Mouse (Mus musculus) layer of hippocampus, adult 9-10 months (tissue): ENCODE data around the gene Tex36.

Source experiments
- DNase-seq: peaks from one replicate; pipeline ENCODE4 v3.0.0; 2022; ENCODE audit warnings: low spot score

The Tex36 gene

DNA sequence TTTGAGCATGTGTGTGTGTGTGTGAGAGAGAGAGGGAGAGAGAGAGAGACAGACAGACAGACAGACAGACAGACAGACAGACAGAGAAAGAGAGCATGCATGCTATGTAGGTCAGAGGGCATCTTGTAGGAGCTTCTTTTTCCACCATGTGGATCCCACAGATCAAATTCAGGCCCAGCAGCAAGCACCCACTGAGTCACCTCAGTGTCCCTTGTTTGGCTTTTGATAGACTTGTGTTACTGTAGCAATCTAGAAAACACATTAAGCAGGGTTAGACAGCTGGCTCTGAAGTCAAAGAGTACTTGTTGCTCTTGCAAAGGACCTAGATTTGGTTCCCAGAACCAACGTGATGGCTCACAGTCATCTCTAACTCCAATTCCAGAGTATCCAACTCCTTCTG, 10.2 kb downstream of the Tex36 start:
- DNase-seq, result no peak

DNA sequence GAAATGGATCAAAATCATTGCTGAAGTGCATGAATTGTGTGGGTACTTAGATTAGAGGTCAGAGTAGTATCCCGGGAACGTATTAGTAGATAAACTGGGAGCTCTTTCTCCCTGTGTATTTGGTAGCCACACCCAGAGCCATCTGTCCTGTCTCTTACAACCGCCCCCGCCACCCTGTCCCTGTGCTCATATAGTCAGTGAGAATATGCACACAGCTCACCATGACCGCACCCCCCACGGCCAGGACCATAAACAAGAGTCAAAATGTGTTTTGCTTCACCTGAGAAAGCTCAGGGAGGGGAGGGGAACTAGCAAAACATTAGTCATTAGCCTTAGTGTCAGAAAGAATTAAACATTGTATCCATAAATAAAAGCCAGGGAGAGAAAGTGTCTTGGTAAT, 18.7 kb downstream of the Tex36 start:
- no peak for DNase-seq

DNA sequence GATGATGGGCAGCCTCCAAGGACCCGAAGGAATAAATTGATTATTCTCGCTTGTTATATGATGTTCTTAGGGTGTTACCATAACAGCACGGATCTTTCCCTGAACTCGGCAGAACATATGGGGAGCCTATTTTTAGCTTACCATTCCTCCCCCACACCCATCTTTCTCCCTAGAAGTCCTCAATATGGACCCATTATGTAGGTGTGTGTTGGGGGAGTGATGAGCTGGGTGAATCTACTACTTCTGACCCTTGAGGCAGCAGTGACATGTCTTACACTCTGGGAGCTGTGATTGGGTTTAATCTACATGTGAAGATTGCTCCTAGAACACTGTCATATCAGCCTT, 21.7 kb downstream of the Tex36 start:
- peak; percentile 31 for DNase-seq

DNA sequence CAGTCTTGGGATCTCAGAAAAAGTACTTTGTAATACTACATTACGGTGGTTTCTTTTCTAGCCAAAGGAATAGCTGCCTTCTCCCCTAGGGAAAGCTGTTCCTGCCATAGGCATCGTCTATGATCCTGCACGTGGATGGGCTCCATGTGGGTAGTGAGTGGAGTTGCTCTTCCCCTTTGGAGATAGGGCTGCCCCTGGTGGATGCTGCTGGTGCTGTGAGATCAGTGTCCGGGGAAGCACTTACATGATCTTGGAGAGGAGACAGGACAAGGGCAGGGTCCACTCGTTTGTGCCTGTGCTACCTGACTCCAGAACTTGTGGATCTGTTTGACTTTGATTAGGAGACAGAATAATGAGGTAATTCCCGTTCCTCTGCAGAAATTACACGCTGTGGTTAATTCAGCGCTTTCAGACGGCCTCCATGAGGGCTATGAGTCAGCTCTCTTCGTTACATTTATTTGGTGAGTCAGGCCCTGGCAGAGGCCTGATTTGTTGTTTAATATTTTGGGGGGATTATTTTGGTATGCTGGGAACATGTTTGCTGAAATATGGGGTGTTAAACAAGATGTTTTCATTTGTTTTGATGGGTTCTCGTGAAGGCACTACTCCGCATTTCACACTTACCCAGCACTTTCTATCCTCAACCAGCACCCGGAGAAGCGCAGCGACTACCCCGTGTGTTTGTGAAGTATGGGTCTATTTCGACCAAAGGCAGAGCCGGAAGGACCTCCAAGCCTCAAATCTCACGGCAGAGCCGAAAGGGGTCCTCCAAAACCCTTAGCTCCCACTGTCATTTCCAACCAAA, 22.3 kb downstream of the Tex36 start:
- peak; percentile 18 for DNase-seq

DNA sequence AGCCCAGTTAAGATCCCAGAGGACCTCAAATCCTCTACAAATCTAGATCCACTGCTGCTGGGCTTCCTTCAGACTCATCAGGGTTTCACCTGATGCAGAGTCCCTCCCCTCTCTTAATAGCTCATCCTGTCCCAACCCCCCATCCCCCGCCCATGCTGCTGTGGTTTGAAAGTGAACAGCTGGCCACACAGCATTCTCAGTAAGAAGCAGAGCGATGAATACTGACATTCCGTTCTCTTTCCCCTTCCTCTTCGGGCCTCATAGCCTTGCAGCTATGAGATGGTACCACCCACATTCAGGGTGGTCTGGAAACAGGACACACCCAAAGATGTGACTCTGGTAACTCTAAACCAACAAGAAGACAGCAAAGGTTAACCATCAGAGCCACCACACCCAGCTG, 25.1 kb downstream of the Tex36 start:
- DNase-seq, result no peak

DNA sequence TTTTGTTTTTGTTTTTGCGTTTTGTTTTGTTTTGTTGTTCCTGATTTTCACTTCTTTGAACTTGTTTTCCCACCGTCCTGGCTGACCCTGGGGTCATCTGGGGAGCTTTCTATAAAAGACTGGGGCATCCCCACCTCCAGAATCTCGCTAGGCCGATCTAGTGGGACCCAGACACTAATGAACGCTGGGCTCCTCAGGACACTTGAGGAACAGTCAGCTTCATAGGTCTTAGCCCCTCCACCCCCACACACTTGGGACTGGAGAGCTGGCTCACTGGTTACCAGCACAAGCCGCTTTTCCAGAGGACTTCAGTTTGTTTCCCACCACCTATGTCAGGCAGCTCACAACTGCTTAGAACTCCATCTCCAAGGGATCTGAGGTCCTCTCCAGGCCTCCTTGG, 25.7 kb downstream of the Tex36 start:
- DNase-seq, result no peak

DNA sequence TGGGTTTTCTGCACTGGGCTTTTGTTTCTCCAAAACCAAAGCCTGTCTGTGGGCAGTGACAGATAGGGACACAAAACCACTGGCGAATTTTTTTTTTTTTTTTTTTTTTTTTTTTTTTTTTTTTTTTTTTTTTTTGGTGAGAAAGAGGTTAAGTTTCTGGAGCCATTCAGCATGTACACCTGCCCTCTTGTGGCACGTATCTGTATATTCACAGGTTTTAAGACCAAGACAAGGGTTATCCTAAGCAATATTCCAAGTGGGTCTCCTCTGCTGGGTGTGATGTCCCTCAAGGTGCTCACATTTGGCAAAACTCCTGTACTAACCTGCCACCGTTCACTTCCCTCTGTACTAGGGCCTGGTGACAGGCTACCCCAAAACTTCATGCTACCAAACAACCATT, 30.0 kb downstream of the Tex36 start:
- no peak for DNase-seq

DNA sequence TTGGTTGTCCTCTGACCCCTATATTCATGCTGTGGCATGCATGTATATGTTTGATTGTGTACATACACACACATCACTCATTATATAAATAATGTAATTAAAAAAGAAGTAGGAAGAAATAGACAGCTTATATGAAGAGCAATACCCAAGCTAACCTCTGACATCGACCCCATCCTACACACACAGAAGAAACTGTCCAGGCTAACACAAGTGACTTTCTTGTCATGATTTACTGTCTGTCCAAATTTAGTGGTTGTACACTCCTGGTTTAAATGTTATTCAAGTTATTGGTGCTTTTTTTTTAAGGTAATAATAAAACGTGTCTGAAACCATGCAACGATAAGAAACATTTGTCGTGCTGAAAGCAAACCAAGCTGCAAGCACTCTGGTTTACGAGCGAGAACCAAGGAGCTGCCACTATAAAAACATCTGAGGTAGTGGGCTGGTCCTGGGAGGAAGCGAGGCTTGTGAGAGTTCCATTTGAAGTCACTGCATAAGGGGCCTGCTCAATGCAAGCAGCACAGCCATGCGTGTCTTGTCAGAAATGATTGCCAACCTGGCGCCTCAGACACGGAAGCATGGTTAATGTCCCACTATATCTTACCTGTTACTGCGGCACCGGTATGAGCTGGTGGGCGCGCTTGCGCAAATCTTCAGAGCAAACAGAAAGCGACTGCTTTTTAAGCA, 32.6 kb downstream of the Tex36 start:
- DNase-seq, result no peak

DNA sequence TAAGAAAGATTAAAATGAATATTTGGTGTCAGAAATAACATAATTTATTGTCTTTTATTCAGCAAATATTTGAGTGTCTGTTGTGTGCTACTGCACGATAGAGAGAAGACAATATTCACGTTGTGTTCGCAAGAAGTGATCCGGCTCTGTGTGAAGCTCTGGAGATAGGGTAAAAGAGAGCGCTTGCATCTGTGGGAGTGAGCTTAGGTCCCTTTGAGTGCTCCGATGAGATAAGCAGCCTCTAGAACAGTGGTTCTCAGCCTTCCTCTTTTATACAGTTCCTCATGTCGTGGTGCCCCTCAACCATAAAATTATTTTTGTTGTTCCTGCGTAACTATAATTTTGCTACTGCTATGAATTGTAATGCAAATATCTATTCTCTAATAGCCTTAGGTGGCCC, 37.4 kb downstream of the Tex36 start:
- DNase-seq, result no peak

DNA sequence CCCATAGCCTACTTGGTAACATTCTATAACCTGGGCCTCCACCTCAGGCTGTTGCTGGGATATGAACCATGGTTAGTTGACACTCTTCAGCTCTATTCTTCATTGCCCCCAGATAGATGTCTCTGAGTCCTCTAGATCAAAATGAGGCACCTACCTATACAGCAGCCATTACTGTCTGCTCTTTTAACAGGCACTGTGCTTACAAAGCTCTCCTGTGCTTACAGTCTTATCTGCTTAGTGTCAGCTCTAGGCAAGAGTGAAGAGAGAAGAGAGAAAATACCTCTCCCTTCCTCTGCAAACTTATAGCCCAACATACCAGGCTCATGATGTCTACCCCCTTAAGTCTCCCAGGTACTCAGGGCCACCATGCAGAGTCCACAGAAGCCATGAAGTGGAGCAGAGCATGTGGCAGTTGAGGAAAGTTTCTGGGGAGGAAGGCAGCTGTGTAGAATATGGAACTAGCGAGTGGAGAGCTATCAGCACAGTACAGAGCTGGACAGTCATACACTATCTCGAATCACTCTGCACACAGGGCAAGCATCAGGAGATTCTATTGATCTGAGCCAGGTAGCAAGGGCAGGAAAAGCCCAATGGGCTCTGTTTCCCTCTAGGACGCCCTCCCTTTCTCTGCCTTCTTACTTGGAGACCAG, 38.7 kb downstream of the Tex36 start:
- no peak for DNase-seq

DNA sequence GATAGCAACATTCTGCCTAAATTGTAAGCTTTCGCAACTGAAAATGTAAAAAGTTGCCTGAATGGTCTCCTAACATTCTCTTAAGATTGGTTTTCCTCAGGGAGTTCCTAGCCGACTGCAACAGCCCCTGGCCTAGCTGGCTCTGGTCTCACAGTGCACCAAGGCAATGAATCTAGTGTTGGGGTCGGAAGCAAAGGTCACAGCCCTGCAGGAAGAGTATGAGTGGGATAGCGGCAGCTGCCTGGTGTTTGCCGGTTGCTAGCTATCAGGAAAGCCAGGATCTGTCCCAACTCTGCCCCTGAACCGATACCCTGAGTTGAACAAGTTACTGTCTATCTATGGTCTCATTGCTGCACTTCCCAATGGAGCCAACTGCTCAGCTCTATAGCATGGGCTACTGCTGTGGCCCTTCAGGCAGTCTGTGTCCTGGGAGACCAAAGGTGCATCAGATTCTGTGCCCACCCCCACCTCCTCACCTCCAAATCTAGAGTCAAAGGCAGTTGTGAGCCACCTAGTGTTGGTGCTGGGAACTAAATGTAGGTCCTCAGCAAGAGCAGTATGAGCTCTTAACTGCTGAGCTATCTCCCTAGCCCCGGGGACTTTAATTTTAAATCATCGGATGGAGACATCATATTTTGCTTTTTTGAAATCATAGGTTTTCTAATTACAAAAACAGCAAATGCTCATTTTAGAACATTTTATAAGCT, 46.0 kb downstream of the Tex36 start:
- no peak for DNase-seq

DNA sequence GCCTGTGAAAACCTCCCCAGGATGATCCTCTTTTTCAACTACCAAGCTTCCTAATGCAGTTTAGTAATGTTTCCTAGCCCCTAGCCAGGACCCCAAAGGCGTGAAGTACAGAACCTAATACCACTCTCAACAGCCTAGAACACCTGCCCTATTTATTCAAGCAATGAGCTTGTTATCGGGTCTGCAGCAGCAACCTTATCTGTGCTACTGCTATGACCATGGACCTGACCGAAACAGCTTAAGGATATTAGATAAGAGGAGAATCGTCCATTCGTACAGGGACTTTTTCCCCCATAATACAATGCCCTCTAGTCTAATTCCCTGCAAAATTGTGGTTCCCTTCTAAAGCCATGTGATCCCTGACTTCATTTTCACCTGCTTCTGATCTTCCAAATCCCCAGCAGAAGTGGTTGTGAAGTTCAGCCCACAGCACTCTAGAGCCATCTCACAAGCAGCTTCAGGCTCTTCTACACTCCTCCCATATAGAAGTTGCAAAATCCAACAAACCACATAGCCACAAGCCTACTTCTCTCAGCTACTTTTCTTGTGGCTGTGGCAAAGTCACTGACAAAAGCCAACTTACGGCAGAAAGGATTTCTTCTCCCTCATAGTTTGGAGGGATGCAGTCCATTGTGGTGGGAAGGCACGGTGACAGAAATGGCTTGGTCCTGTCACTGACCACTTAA, 49.5 kb downstream of the Tex36 start:
- DNase-seq, result no peak

DNA sequence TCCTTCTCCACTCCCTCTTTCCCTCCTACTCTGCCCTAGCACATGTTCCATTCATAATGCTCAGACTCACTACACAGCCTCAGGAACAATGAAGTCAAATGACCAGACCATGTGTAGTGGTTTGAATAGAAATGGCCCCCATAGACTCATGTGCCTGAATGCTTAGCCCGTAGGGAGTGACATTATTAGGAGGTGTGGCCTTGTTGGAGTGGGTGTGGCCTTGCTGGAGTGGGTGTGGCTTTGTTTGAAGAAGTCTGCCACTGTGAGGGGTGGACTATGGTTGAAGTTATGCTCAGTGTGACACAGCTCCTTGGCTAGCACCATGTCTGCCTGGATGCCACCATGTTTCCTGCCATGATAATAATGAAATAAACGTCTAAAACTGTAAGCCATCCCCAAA, 51.0 kb downstream of the Tex36 start:
- no peak for DNase-seq

DNA sequence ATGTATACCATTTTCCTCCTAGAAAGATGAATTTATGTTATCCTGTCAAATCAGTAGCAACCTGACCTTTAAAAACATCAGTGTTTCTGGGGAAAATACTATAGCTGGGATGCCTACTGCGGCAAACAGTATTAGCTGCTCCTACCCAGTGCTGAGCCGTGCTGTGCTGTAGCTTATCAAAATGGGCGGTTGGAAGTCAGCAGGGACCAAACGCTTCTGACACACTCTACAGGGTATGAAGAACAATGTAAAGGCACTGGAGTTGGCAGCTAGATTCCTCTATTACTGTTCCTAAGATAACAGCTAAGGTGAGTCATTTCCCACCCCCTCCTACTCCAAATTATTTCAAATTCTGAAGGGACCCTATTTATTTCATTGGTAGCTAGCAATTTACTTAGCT, 53.5 kb downstream of the Tex36 start:
- no peak for DNase-seq

DNA sequence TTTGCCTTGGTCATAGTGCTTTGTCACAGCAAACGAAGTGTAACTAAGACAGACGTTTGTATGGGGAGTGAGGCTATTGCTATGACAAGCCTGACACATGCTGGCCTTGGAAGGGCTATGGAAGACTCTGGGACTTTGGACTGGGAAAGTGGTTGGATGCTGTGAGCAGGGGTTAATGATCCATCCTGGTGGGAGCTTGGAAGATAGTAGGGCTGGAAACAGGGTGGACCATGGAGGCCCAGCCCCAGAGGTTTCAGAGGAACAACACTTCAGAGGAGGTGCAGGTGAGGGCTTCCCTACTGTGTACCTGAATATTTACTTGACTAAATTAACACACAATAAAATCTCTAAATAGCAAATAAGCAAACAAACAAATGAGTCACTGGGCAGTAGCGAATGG, 56.3 kb downstream of the Tex36 start:
- DNase-seq, result no peak

DNA sequence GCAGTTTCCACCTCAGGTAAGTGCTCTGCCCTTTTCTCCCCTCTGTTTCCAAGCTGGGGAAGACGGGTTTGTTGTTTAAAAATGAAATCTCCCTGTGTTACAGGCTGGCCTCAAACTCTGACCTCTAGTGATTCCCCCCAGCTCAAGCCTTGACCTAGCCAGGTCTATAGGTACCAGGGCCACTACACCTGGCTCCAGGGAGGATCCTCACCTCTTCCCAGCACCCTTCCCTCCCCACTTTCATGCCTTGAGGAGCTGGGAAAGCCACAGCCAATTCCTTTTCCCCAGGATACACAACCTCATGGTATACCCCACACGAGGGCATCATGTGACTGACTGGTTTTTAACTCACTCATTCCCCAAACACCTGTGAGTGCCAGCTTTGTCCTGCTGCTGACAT, 57.0 kb downstream of the Tex36 start:
- no peak for DNase-seq

DNA sequence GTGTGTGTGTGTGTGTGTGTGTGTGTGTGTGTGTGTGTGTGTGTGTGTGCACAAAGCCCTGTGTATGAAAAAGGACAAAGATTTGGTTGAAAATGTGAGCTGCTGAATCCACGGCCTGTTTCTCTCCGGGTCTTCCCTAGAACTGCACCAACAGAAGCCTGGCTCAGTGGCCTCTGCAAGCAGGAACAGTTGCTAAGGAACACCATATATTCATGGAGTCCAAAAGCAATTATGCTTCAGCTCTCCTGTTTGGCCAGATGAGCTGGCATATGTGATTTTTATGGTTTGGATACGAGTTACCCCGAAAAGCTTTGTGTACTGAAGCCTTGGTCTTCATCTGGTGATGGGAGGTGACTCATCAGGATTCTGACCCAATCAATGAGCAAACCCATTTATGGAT, 58.8 kb downstream of the Tex36 start:
- peak; percentile 45 for DNase-seq

DNA sequence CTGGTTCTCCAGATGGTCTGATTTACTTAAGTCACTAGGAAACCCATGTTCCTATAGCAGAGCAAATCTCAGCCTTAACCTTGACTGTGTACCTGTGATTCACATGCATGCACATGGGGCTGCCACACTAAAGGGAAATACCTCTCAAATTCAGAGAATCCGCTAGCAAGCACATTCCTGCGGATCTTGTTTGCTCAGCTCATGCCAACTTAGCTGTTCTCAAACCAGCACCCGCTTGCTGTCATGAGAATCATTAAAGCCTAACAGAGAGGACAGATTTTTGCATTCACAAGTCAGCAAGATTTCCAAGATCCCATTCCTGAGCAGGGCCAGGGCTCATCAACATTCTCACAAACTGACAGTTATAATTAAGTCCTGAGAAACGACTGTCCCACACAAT, 64.6 kb downstream of the Tex36 start:
- no peak for DNase-seq
